Mouse (Mus musculus): ENCODE data around the gene Kdf1. TPM values are rescaled to one million over a fixed set of nuclear protein-coding genes. Genes with fewer than 3 reads are reported as not detected.

Gene Kdf1
- 22.7 and 22.9 TPM in 2 replicates for polyA plus RNA-seq (2015; fragmentation: Nextera tagmentation; extraction: Ambion mirVana)

DNA sequence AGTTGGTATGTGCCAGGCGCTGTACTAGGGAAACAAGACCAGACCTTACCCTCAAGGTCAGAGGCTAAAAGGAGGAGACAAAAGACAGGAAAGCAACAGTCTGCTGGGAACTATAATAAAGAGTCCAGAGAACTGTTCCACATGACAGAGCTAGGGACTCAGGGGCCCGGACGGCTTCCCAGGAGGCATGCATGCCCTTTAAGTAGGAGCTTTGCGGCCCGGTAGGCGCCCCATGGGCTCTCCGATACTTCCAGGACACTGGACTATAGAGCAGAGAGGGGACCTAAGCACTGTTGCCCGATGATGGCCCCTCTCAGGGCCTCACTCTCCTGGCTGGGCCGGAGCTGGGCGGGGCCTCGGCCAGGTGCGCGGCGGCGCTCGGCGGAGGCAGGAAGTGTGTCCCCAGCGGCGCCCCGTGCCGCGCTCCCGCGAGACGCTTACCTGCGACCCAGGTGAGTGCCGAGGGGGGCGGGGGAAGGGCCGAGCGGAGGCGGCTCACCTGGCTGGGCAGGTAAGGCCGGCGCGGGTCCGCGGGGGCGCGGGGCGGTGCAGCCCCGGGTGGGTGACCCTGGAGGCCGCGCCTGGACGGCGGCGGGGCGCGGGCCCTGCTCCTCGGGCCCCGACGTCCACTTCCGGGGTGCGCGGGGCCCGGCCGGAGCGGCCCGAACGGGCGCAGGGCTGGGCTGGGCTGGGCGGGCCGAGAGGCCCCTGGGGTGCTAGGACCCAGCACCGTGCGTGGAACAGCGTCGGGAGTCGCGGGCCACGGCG is at the start of gene Kdf1:
Kdf1 (plus strand) TSS at position 363 of the 768 bp plus-strand sequence.
- Histone ChIP-seq H3K9me3 (no peaks in the 10 kb centered on the region), H3K4me2 (peak within 1 kb of the TSS; percentile 62), H3K27me3 (peaks cover 35% of the 10 kb centered on the region), H3K4me3 (peak within 1 kb of the TSS; percentile 49), H3K36me3 (no peaks in the 10 kb centered on the region), H3K27ac (no peak within 1 kb of the TSS), H3K4me1 (peaks cover 10% of the 10 kb centered on the region), H3K9ac (0 out of 2 replicates have a peak within 1 kb of the TSS, but pooled peaks have one; percentile 18)
- ATAC-seq (ENCODE audit: insufficient number of reproducible peaks, low FRiP score, low TSS enrichment, low read depth): peak; percentile 54; the same call in 1 of the 2 replicates
- WGBS: 3% methylated on average over 60 of the region's 69 CpGs

DNA sequence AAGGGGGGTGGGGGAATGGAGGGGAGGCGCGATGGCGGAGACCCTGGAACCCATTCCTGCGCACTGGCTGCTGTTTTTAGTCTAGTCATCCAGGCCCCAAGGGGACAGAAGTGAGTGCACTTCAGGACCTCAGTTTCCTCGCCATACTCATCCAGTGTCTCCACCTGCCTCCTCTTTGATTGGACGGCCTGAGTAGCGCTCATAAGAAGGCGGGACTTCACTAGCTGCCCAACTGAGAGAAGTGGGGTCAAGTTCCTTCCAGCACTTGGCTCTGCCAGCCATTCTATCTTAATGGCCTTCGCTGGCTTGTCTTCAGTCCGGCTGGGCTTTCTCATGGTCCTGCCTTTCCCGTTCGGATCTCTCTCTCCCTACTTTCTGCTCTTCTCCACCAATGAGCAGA is 49.6 kb upstream of the Kdf1 start:
- Histone ChIP-seq H3K27ac (no peak overlapping the region), H3K9me3 (peaks cover 4% of the 10 kb centered on the region; the same call in 1 of the 2 replicates), H3K9ac (no peak overlapping the region), H3K27me3 (no peaks in the 10 kb centered on the region), H3K36me3 (no peaks in the 10 kb centered on the region), H3K4me2 (peak overlapping the region; percentile 88), H3K4me1 (peaks cover 20% of the 10 kb centered on the region), H3K4me3 (peak overlapping the region; percentile 7; the same call in 1 of the 2 replicates)
- 16% methylated on average over 12 of the region's 12 CpGs for WGBS
- ATAC-seq (ENCODE audit: insufficient number of reproducible peaks, low FRiP score, low TSS enrichment, low read depth): no peak

DNA sequence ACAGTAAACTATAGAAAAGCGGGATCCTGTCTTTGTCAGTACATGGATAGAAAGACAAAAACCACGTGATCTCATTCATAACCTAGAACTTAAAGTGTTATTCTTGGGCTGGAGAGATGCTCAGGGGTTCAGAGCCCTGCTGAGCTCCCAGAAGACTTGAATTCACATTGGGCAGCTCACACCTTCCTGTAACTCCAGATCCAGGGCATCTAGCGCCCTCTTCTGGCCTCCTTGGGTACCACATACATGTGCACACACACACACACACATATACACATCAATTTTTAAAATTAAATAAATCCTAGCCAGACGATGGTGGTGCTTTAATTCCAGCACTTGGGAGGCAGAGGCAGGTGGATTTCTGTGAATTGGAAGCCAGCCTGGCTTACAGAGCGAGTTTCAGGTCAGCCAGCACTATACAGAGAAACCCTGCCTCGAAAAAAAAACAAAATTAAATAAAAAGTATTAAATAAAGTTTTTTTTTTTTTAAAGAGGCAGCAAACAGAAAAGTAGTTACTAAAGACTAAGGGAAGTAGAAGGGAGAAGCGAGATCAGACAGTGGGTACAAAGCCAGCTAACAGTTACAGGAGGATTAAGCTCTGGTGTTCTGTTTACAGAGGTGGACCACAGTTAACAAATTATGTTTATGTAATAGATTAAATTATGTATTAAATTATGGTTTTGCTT is 47.5 kb upstream of the Kdf1 start:
- Histone ChIP-seq H3K4me1 (peaks cover 18% of the 10 kb centered on the region), H3K36me3 (no peaks in the 10 kb centered on the region), H3K9me3 (peaks cover 4% of the 10 kb centered on the region; the same call in 1 of the 2 replicates), H3K4me2 (no peak overlapping the region), H3K27ac (no peak overlapping the region), H3K9ac (no peak overlapping the region), H3K27me3 (no peaks in the 10 kb centered on the region), H3K4me3 (no peak overlapping the region)
- no peak for ATAC-seq (ENCODE audit: insufficient number of reproducible peaks, low FRiP score, low TSS enrichment, low read depth)
- WGBS: 80% methylated on average over 7 of the region's 7 CpGs

DNA sequence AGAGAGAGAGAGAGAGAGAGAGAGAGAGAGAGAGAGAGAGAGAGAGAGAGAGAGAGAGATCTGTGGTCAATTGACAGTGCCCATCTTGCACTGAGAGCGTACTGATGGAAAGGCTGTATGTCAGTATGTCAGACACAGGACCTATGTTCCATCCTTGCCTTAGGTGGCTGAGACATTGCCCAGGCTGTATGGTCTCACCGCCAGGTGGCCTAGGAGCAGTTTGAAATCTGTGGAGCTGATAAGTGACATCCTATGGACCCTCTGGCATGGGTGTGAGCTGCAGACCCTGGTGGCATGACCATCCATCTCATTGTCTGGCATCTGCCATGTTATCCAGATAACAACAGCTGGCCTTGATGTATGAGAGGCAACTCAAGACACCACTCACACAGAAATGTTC is 44.9 kb upstream of the Kdf1 start:
- no peak overlapping the region for H3K27ac ChIP-seq
- 73% methylated on average over 2 of the region's 2 CpGs for WGBS
- H3K4me2 ChIP-seq: no peak overlapping the region
- peaks cover 4% of the 10 kb centered on the region; the same call in 1 of the 2 replicates for H3K9me3 ChIP-seq
- H3K27me3 ChIP-seq: peaks cover 12% of the 10 kb centered on the region
- H3K4me3 ChIP-seq: no peak overlapping the region
- no peaks in the 10 kb centered on the region for H3K36me3 ChIP-seq
- no peak overlapping the region for H3K9ac ChIP-seq
- H3K4me1 ChIP-seq: peaks cover 6% of the 10 kb centered on the region
- ATAC-seq (ENCODE audit: insufficient number of reproducible peaks, low FRiP score, low TSS enrichment, low read depth): no peak

DNA sequence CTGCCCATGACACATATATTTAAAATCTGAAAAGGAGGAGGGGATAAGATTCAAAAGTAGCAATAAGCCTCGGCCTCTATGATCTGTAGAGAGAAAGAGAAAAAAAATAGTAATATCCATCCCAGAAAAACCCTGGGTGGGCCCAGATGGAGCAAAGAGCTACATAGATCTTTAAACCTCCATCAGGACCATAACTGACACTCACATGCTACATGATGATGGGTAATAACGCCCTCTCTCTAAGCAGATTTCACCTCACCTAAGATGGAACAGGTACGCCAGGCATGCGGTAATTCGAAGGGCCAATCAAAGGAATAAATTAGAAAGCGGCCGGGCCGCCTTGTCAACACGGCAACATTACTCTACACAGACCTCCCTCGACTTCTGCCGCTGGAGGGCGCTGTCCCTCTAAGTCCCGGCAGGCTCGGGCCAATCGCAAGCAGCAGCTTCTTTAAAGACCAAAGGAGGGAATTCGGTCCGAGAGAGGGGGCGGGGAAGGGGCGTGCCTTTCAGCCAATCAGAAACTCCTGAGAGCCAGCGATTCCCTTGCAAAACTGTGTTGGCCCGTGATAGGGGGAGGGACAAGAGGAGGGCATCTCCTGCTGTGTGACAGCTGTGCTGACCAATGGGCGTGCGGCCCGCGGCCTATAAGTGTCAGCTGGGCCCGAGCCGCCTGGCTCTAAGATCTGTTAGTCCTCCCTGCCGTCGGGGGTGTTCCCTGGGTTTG is 39.1 kb upstream of the Kdf1 start, which contains the start of gene Tent5b:
Tent5b (plus strand) TSS at position 675 of the 727 bp plus-strand sequence.
- Histone ChIP-seq H3K9me3 (no peaks in the 10 kb centered on the region), H3K9ac (0 out of 2 replicates have a peak within 1 kb of the TSS, but pooled peaks have one; percentile 37), H3K27ac (no peak within 1 kb of the TSS), H3K4me2 (peak within 1 kb of the TSS; percentile 77), H3K27me3 (peaks cover 41% of the 10 kb centered on the region), H3K36me3 (no peaks in the 10 kb centered on the region), H3K4me1 (peaks cover 29% of the 10 kb centered on the region), H3K4me3 (peak within 1 kb of the TSS; percentile 47)
- 3% methylated on average over 29 of the region's 29 CpGs for WGBS
- peak; percentile 97 for ATAC-seq (ENCODE audit: insufficient number of reproducible peaks, low FRiP score, low TSS enrichment, low read depth)

DNA sequence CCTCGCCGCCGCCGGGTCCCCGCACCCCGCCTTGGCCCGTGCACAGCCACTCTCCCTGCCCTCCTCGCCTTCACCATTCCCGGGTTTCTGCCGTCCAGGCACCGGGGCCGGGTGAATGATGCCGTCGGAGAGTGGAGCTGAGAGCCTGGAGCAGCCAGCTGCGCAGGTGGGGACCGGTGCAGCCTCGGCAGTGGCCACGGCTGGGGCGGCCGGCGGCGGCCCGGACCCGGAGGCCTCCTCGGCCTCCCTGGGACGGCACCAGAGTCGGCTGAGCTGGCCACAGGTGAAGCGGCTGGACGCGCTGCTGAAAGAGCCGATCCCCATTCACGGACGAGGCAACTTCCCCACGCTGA is 38.6 kb upstream of the Kdf1 start:
- no peak; the same call in 1 of the 2 replicates for ATAC-seq (ENCODE audit: insufficient number of reproducible peaks, low FRiP score, low TSS enrichment, low read depth)
- no peaks in the 10 kb centered on the region for H3K9me3 ChIP-seq
- 0 out of 2 replicates have a peak overlapping the region, but pooled peaks have one; percentile 37 for H3K9ac ChIP-seq
- H3K4me2 ChIP-seq: peak overlapping the region; percentile 77
- no peaks in the 10 kb centered on the region for H3K36me3 ChIP-seq
- H3K27me3 ChIP-seq: peaks cover 41% of the 10 kb centered on the region
- H3K4me1 ChIP-seq: peaks cover 30% of the 10 kb centered on the region
- no peak overlapping the region for H3K27ac ChIP-seq
- peak overlapping the region; percentile 47 for H3K4me3 ChIP-seq
- 2% methylated on average over 34 of the region's 34 CpGs for WGBS

DNA sequence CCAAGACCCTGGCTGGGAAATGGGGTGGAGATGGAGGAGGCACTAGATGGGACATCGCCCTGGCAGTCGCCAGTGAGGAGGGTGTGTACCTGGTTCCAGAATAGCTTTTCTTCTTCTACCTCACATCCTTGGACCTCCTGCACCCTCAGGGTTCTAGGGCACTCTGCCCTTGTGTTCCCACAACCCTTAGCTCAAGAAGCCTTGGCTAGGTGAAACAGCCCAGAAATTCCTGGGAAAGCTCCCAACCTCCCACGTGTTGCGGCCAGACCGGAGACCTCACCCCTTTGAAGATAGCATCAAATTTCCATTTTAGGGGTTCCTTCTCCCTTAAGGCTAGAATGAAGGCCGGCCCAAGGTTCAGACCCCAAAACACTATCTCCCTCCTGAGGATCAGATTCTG is 38.0 kb upstream of the Kdf1 start:
- Histone ChIP-seq H3K9ac (no peak overlapping the region), H3K36me3 (no peaks in the 10 kb centered on the region), H3K27me3 (peaks cover 41% of the 10 kb centered on the region), H3K9me3 (no peaks in the 10 kb centered on the region), H3K4me3 (peak overlapping the region; percentile 47), H3K27ac (no peak overlapping the region), H3K4me1 (peaks cover 30% of the 10 kb centered on the region), H3K4me2 (no peak overlapping the region)
- no peak for ATAC-seq (ENCODE audit: insufficient number of reproducible peaks, low FRiP score, low TSS enrichment, low read depth)
- 30% methylated on average over 6 of the region's 6 CpGs for WGBS

DNA sequence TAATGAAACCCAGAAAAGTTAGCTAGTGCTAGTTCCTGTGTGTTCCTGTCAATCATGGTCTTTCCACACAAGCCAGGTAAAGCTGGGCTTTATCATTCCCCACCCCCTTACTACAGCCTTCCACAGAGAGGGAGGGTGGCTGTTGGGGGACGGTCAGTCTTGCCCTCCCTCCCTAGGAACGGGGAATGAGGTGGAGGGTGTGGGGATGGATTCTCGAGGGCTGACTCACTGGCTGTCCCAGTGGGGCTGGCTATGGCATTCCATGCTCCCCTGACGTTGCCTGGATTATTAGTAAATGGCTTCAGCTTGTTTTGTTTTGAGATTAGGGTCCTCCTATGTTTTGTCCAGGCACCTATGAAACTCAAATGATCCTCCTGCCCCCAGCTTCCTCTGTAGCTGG is 37.3 kb upstream of the Kdf1 start:
- H3K4me2 ChIP-seq: no peak overlapping the region
- peaks cover 40% of the 10 kb centered on the region for H3K27me3 ChIP-seq
- no peak overlapping the region for H3K27ac ChIP-seq
- no peak for ATAC-seq (ENCODE audit: insufficient number of reproducible peaks, low FRiP score, low TSS enrichment, low read depth)
- WGBS: 32% methylated on average over 4 of the region's 4 CpGs
- no peak overlapping the region for H3K9ac ChIP-seq
- no peaks in the 10 kb centered on the region for H3K36me3 ChIP-seq
- no peaks in the 10 kb centered on the region for H3K9me3 ChIP-seq
- peaks cover 30% of the 10 kb centered on the region for H3K4me1 ChIP-seq
- no peak overlapping the region for H3K4me3 ChIP-seq

DNA sequence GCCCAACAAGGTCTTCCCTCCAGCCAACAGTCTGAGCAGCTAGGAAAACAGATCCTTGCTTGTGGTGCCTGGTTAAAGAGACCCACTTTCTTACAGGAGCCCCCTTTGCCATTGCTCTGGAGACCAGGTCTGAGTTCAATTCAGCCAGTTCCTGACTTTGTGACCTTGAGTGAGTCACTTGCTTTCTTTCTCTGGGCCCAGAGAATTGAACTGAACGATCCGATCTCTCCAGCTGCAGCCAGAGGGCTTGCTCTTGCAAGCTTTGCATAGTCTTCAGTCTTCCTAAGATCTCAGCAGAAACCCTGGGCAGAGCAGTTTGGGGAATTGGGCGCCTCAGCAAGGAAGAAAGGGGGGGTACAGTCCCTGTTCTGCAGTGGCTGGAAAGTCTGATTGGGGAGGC is 36.3 kb upstream of the Kdf1 start:
- Histone ChIP-seq H3K4me1 (peaks cover 30% of the 10 kb centered on the region), H3K9me3 (no peaks in the 10 kb centered on the region), H3K27me3 (peaks cover 36% of the 10 kb centered on the region), H3K4me3 (no peak overlapping the region), H3K9ac (no peak overlapping the region), H3K36me3 (no peaks in the 10 kb centered on the region), H3K4me2 (no peak overlapping the region), H3K27ac (no peak overlapping the region)
- ATAC-seq (ENCODE audit: insufficient number of reproducible peaks, low FRiP score, low TSS enrichment, low read depth): no peak
- WGBS: 76% methylated on average over 3 of the region's 3 CpGs

DNA sequence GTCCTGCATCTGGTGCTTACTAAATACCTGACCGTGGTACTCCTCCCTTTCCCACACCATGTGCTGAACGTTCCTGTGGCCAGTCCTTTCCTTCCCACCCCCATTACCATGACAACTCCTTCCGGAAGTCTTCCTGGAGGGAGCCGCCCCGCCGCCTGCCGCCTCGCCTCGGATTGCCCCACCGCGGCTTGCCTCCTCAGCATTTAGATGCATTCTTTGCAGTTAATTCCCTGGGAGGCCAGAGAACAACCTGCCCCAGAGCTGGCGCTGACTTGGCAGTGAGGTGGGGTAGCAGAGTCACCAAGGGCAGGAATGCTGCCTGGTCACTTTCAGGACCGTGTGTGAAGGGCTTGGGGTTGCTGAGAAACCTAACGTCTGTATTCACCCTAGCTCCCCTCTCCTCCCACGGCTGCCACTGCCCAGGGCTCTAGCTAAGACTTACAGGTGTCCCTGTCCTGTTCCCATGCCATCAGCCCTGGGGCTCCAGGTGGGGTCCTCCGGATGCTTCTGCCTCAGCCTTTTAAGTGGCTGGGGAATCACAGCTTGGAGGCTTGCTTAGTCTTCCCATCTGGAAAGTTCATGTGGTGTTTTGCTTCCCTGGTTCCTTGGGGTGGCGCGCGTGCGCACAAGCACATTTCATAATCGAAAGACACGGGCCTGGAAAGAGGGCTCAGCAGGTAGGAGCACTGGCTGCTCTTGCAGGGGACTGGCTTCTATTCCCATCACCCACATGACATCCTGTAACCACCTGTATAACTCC is 34.3 kb upstream of the Kdf1 start:
- 0 out of 2 replicates have a peak overlapping the region, but pooled peaks have one; percentile 1 for H3K27ac ChIP-seq
- peak overlapping the region; percentile 36 for H3K4me2 ChIP-seq
- no peaks in the 10 kb centered on the region for H3K9me3 ChIP-seq
- ATAC-seq (ENCODE audit: insufficient number of reproducible peaks, low FRiP score, low TSS enrichment, low read depth): no peak
- H3K36me3 ChIP-seq: no peaks in the 10 kb centered on the region
- H3K4me1 ChIP-seq: peaks cover 33% of the 10 kb centered on the region
- 0 out of 2 replicates have a peak overlapping the region, but pooled peaks have one; percentile 9 for H3K4me3 ChIP-seq
- no peak overlapping the region for H3K9ac ChIP-seq
- H3K27me3 ChIP-seq: peaks cover 30% of the 10 kb centered on the region
- 11% methylated on average over 22 of the region's 22 CpGs for WGBS
